Mouse (Mus musculus) CH12.LX (cell line): ENCODE measurements around the gene Zc3h7a. TPM values are rescaled to one million over a fixed set of nuclear protein-coding genes. Genes with fewer than 3 reads are reported as not detected.
A peak's percentile ranks its signal among the peaks of the same experiment; 100 is the strongest.

Source experiments
- E2F4 ChIP-seq: IDR thresholded peaks from 2 replicates; pipeline ENCODE4 v1.6.1; 2011; ENCODE audit warnings: low read depth, low read length, improper control_type of control experiment; ENCODE audit not compliant: insufficient replicate concordance
- ELF1 ChIP-seq: IDR thresholded peaks from 2 replicates; pipeline ENCODE4 v1.6.1; 2014; ENCODE audit warnings: low read depth, mild to moderate bottlenecking, inconsistent platforms, low read length, improper control_type of control experiment
- EP300 ChIP-seq: IDR thresholded peaks from 2 replicates; pipeline ENCODE4 v1.6.1; 2011; ENCODE audit warnings: low read length, improper control_type of control experiment
- ETS1 ChIP-seq: conservative IDR thresholded peaks from 2 replicates; pipeline ENCODE4 v1.6.1; 2012; ENCODE audit warnings: low read depth, mild to moderate bottlenecking, inconsistent platforms, low read length, improper control_type of control experiment, moderate library complexity
- GABPA ChIP-seq: IDR thresholded peaks from 2 replicates; pipeline ENCODE4 v1.6.1; 2012; ENCODE audit warnings: low read depth, low read length, improper control_type of control experiment, inconsistent platforms; ENCODE audit not compliant: insufficient replicate concordance
- HCFC1 ChIP-seq: IDR thresholded peaks from 2 replicates; pipeline ENCODE4 v1.6.1; 2012; ENCODE audit warnings: low read depth, mild to moderate bottlenecking, inconsistent platforms, low read length, improper control_type of control experiment
- JUND ChIP-seq: conservative IDR thresholded peaks from 2 replicates; pipeline ENCODE4 v1.6.1; 2011; ENCODE audit warnings: low read depth, low read length, improper control_type of control experiment
- KAT2A ChIP-seq: IDR thresholded peaks from 2 replicates; pipeline ENCODE4 v1.6.1; 2012; ENCODE audit warnings: low read length, improper control_type of control experiment, inconsistent platforms; ENCODE audit not compliant: insufficient replicate concordance
- MAX ChIP-seq: IDR thresholded peaks from 2 replicates; pipeline ENCODE4 v1.6.1; 2011; ENCODE audit warnings: low read length, improper control_type of control experiment
- MAZ ChIP-seq: IDR thresholded peaks from 2 replicates; pipeline ENCODE4 v1.6.1; 2012; ENCODE audit warnings: low read depth, mild to moderate bottlenecking, inconsistent platforms, low read length, improper control_type of control experiment, moderate library complexity
- MEF2A ChIP-seq: IDR thresholded peaks from 2 replicates; pipeline ENCODE4 v1.6.1; 2014; ENCODE audit warnings: low read depth, mild to moderate bottlenecking, inconsistent platforms, low read length, improper control_type of control experiment, borderline replicate concordance
- MYC ChIP-seq: IDR thresholded peaks from 2 replicates; pipeline ENCODE4 v1.6.1; 2011; ENCODE audit warnings: low read depth, mild to moderate bottlenecking, improper control_type of control experiment, low read length
- NELFE ChIP-seq: IDR thresholded peaks from 2 replicates; pipeline ENCODE4 v1.6.1; 2011; ENCODE audit warnings: low read depth, low read length, improper control_type of control experiment
- NRF1 ChIP-seq: IDR thresholded peaks from 2 replicates; pipeline ENCODE4 v1.6.1; 2014; ENCODE audit warnings: low read depth, mild to moderate bottlenecking, inconsistent platforms, low read length, improper control_type of control experiment, moderate library complexity
- PAX5 ChIP-seq: IDR thresholded peaks from 2 replicates; pipeline ENCODE4 v1.6.1; 2012; ENCODE audit warnings: low read length, inconsistent platforms, mixed read lengths
- POLR2A ChIP-seq: IDR thresholded peaks from 2 replicates; pipeline ENCODE4 v1.6.1; 2011; ENCODE audit warnings: low read depth, mild to moderate bottlenecking, improper control_type of control experiment, low read length
- POLR2AphosphoS2 ChIP-seq: IDR thresholded peaks from 2 replicates; pipeline ENCODE4 v1.6.1; 2011; ENCODE audit warnings: low read depth, low read length, improper control_type of control experiment
- RAD21 ChIP-seq: IDR thresholded peaks from 2 replicates; pipeline ENCODE4 v1.6.1; 2011; ENCODE audit warnings: low read depth, mild to moderate bottlenecking, low read length, improper control_type of control experiment, moderate library complexity
- RCOR1 ChIP-seq: conservative IDR thresholded peaks from 2 replicates; pipeline ENCODE4 v1.6.1; 2012; ENCODE audit warnings: low read depth, mild to moderate bottlenecking, inconsistent platforms, low read length, improper control_type of control experiment
- SMC3 ChIP-seq: IDR thresholded peaks from 2 replicates; pipeline ENCODE4 v1.6.1; 2011; ENCODE audit warnings: low read depth, low read length, improper control_type of control experiment
- ZC3H11A ChIP-seq: IDR thresholded peaks from 2 replicates; pipeline ENCODE4 v1.6.1; 2012; ENCODE audit warnings: low read depth, mild to moderate bottlenecking, inconsistent platforms, low read length, improper control_type of control experiment
- ZKSCAN1 ChIP-seq: IDR thresholded peaks from 2 replicates; pipeline ENCODE4 v1.6.1; 2012; ENCODE audit warnings: low read depth, inconsistent platforms, low read length, improper control_type of control experiment, borderline replicate concordance
- ZMIZ1 ChIP-seq: IDR thresholded peaks from 2 replicates; pipeline ENCODE4 v1.6.1; 2012; ENCODE audit warnings: low read depth, mild to moderate bottlenecking, inconsistent platforms, low read length, improper control_type of control experiment
- ZNF384 ChIP-seq: IDR thresholded peaks from 2 replicates; pipeline ENCODE4 v1.6.1; 2012; ENCODE audit warnings: low read depth, low read length, improper control_type of control experiment, inconsistent platforms
- polyA plus RNA-seq: library from polyadenylated mRNA; unstranded; fragments of >175 nt; gene quantifications from 2 replicates; pipeline ENCODE4 v1.2.1, GENCODE M21; 2012; ENCODE audit warnings: low read depth; ENCODE audit not compliant: insufficient read length
- total RNA-seq, 2 experiments: library from RNA; depleted of rRNA; stranded (reverse); fragments of 300-350 nt in 1 of 2; fragments of >200 nt in 1 of 2; gene quantifications; 2 replicates each; pipeline ENCODE4 v1.2.3; 2012 to 2014

The Zc3h7a gene
- total and polyA plus RNA-seq, 3 experiments, result 78.6 to 177 (median 177) TPM

DNA sequence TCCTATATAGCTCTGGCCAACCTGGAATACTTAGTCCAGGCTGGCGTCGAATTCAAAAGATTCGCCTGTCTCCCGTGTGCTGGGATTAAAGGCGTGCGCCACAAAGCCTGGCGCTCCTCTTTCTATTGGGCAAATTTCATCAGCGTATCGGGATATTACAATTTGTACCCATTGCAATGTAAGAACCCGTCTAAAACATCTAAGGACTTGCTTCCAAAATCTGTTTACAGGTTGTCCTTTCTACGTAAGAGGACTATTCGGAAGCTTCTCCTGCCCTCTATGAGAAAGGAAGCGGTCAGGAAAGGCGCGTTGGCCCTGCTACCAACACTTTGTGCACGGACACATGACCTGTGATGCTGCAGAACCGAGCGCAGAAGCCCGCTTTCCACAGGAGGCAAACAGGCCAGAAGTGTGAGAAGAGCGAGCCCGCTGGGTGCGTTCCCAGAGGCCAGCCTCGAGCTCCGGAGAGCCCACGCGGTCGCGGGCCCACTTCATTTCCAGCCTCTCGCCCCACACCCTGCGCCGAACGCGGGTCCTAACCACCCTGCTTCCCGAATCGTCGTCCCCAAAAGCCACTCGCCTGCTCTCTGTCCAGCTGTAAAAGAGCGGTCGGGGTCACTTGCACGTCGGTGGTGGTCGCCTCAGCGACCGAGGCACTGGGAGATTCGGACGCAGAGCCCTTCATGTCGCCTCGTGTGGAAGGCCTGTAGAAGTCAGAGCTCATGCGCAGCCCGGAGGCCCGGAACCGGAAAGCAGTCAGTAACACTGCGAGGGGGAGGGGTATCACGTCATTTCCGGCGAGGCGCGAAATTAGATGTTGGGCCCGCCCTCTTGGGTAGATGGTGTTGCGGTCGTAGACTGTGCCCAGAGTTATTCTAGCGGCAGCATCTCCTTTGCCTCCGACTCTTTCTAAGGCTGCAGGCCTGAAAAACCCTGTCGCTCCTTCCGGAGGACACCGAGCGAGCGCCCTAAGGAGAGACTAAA, 26.7 kb upstream of the Zc3h7a start, which contains the start of gene Rsl1d1 (continued):
- TF ChIP-seq ZC3H11A (no peak), ZMIZ1 (peak; percentile 95), NRF1 (peak; percentile 94), RAD21 (no peak), PAX5 (no peak), EP300 (peak; percentile 48; the same call in 1 of the 2 replicates), ELF1 (peak; percentile 90), ZNF384 (0 out of 2 replicates have a peak, but pooled peaks have one; percentile 35), E2F4 (peak; percentile 99), MYC (peak; percentile 99), POLR2AphosphoS2 (peak; percentile 98), NELFE (peak; percentile 99), ETS1 (peak; percentile 68), JUND (peak; percentile 77), RCOR1 (peak; percentile 88), MAX (peak; percentile 98), ZKSCAN1 (no peak; the same call in 1 of the 2 replicates), HCFC1 (peak; percentile 95), GABPA (peak; percentile 66; the same call in 1 of the 2 replicates), MAZ (peak; percentile 91), SMC3 (no peak), POLR2A (peak; percentile 100), MEF2A (peak; percentile 87), KAT2A (peak; percentile 97)
